Mouse (Mus musculus) heart, embryonic 12.5 days (tissue): ENCODE results near the gene Ttc6. TPM values are rescaled to one million over a fixed set of nuclear protein-coding genes. Genes with fewer than 3 reads are reported as not detected.
A peak's percentile ranks its signal among the peaks of the same experiment; 100 is the strongest.

Experiments
- ATAC-seq: fragments of 200-750 bp; cut with Nextera tagmentation; 2 replicates; pipeline ENCODE4 v1.8.0; 2017; ENCODE audit warnings: moderate TSS enrichment, moderate library complexity; ENCODE audit not compliant: insufficient number of reproducible peaks, low FRiP score
- H3K27ac ChIP-seq: fragments of 300-500 bp; sonication (generic); 2 replicates; pipeline ENCODE4 v1.5.1; 2016; ENCODE audit warnings: mild to moderate bottlenecking, moderate library complexity; ENCODE audit not compliant: poor library complexity, severe bottlenecking
- H3K27me3 ChIP-seq: fragments of 300-500 bp; sonication (generic); replicated peaks from 2 replicates; pipeline ENCODE4 v1.6.1; 2016; ENCODE audit warnings: mild to moderate bottlenecking, moderate library complexity
- H3K36me3 ChIP-seq: fragments of 300-500 bp; sonication (generic); 2 replicates; pipeline ENCODE4 v1.6.1; 2016; ENCODE audit warnings: mild to moderate bottlenecking, moderate library complexity
- H3K4me1 ChIP-seq: fragments of 300-500 bp; sonication (generic); replicated peaks from 2 replicates; pipeline ENCODE4 v1.6.1; 2016; ENCODE audit warnings: mild to moderate bottlenecking
- H3K4me2 ChIP-seq: fragments of 300-500 bp; sonication (generic); 2 replicates; pipeline ENCODE4 v1.6.1; 2016; ENCODE audit warnings: mild to moderate bottlenecking, moderate library complexity
- H3K4me3 ChIP-seq: fragments of 300-500 bp; sonication (generic); 2 replicates; pipeline ENCODE4 v1.5.1; 2016; ENCODE audit warnings: mild to moderate bottlenecking
- H3K9ac ChIP-seq: fragments of 300-500 bp; sonication (generic); 2 replicates; pipeline ENCODE4 v1.6.1; 2016; ENCODE audit warnings: mild to moderate bottlenecking, moderate library complexity
- H3K9me3 ChIP-seq: fragments of 300-500 bp; sonication (generic); replicated peaks from 2 replicates; pipeline ENCODE4 v1.6.1; 2016; ENCODE audit warnings: mild to moderate bottlenecking, moderate library complexity
- WGBS: fragments of 180-500 bp; shearing (Covaris S2); methylation state at CpG from one replicate; pipeline ENCODE4 v1.1.7; 2016; 5-methylcytosine and 5-hydroxymethylcytosine counted together
- polyA plus RNA-seq: library from polyadenylated mRNA; unstranded; fragments of >200 nt; fragmentation: Nextera tagmentation; extraction: Ambion mirVana; gene quantifications from 2 replicates; pipeline ENCODE4 v1.2.1, GENCODE M21; 2016

The Ttc6 gene
- polyA plus RNA-seq, 1 experiment from 2014 or later, result 0.20 TPM

GRCm38 (mm10) chr12:57538588-57539550, 25.0 kb upstream of the Ttc6 start:
- Histone ChIP-seq H3K36me3 (no peaks in the 10 kb centered on the region), H3K27me3 (peaks cover 74% of the 10 kb centered on the region), H3K9ac (0 out of 2 replicates have a peak overlapping the region, but pooled peaks have one; percentile 9), H3K27ac (no peak overlapping the region), H3K4me1 (peaks cover 26% of the 10 kb centered on the region), H3K9me3 (no peaks in the 10 kb centered on the region), H3K4me2 (peak overlapping the region; percentile 67), H3K4me3 (peak overlapping the region; percentile 41)
- under 1% methylated on average over 63 of the region's 63 CpGs for WGBS
- peak; percentile 54; the same call in 1 of the 2 replicates for ATAC-seq

GRCm38 (mm10) chr12:57539551-57539985, 24.3 kb upstream of the Ttc6 start:
- WGBS, result 1% methylated on average over 10 of the region's 10 CpGs
- no peak overlapping the region for H3K9ac ChIP-seq
- no peaks in the 10 kb centered on the region for H3K9me3 ChIP-seq
- H3K4me1 ChIP-seq, result peaks cover 24% of the 10 kb centered on the region
- H3K36me3 ChIP-seq, result no peaks in the 10 kb centered on the region
- H3K4me3 ChIP-seq, result peak overlapping the region; percentile 41
- H3K27me3 ChIP-seq, result peaks cover 72% of the 10 kb centered on the region
- ATAC-seq, result no peak
- no peak overlapping the region for H3K27ac ChIP-seq
- peak overlapping the region; percentile 67; the same call in 1 of the 2 replicates for H3K4me2 ChIP-seq

GRCm38 (mm10) chr12:57541118-57541517, 22.8 kb upstream of the Ttc6 start:
- 9% methylated on average over 6 of the region's 6 CpGs for WGBS

GRCm38 (mm10) chr12:57541931-57542745, 21.8 kb upstream of the Ttc6 start:
- no peak overlapping the region for H3K9ac ChIP-seq
- H3K27ac ChIP-seq, result no peak overlapping the region
- peak overlapping the region; percentile 23 for H3K4me3 ChIP-seq
- under 1% methylated on average over 45 of the region's 46 CpGs for WGBS
- ATAC-seq, result no peak
- H3K27me3 ChIP-seq, result peaks cover 72% of the 10 kb centered on the region
- H3K9me3 ChIP-seq, result no peaks in the 10 kb centered on the region
- H3K36me3 ChIP-seq, result no peaks in the 10 kb centered on the region
- peaks cover 38% of the 10 kb centered on the region for H3K4me1 ChIP-seq
- H3K4me2 ChIP-seq, result peak overlapping the region; percentile 49

More at GRCm38 (mm10) chr12:57541118-57541517, 22.8 kb upstream of the Ttc6 start:
- H3K27ac ChIP-seq, result no peak overlapping the region
- H3K9me3 ChIP-seq, result no peaks in the 10 kb centered on the region
- no peak overlapping the region for H3K4me3 ChIP-seq
- no peak for ATAC-seq
- peaks cover 30% of the 10 kb centered on the region for H3K4me1 ChIP-seq
- no peak overlapping the region for H3K9ac ChIP-seq
- no peaks in the 10 kb centered on the region for H3K36me3 ChIP-seq
- H3K4me2 ChIP-seq, result no peak overlapping the region
- peaks cover 71% of the 10 kb centered on the region for H3K27me3 ChIP-seq

GRCm38 (mm10) chr12:57542746-57543626, 20.9 kb upstream of the Ttc6 start:
- H3K4me2 ChIP-seq, result peak overlapping the region; percentile 49
- H3K9ac ChIP-seq, result no peak overlapping the region
- H3K9me3 ChIP-seq, result no peaks in the 10 kb centered on the region
- peaks cover 38% of the 10 kb centered on the region for H3K4me1 ChIP-seq
- ATAC-seq, result no peak
- H3K27ac ChIP-seq, result no peak overlapping the region
- H3K27me3 ChIP-seq, result peaks cover 78% of the 10 kb centered on the region
- no peaks in the 10 kb centered on the region for H3K36me3 ChIP-seq
- H3K4me3 ChIP-seq, result peak overlapping the region; percentile 23
- WGBS, result 2% methylated on average over 63 of the region's 63 CpGs

- no peak overlapping the region for H3K9ac ChIP-seq
- H3K27ac ChIP-seq, result no peak overlapping the region
- H3K9me3 ChIP-seq, result no peaks in the 10 kb centered on the region
- WGBS, result 2% methylated on average over 10 of the region's 10 CpGs
- peaks cover 82% of the 10 kb centered on the region for H3K27me3 ChIP-seq
- H3K36me3 ChIP-seq, result no peaks in the 10 kb centered on the region
- peaks cover 39% of the 10 kb centered on the region for H3K4me1 ChIP-seq
- no peak overlapping the region for H3K4me3 ChIP-seq
- ATAC-seq, result no peak
- peak overlapping the region; percentile 49; the same call in 1 of the 2 replicates for H3K4me2 ChIP-seq
These were observed 20.3 kb upstream of the Ttc6 start for GRCm38 (mm10) chr12:57543627-57543991.

- Histone ChIP-seq H3K9me3 (no peaks in the 10 kb centered on the region), H3K27me3 (peaks cover 84% of the 10 kb centered on the region), H3K4me3 (peak overlapping the region; percentile 59), H3K27ac (no peak overlapping the region), H3K36me3 (no peaks in the 10 kb centered on the region), H3K9ac (no peak overlapping the region), H3K4me1 (peaks cover 42% of the 10 kb centered on the region), H3K4me2 (peak overlapping the region; percentile 94)
- 3% methylated on average over 31 of the region's 31 CpGs for WGBS
- no peak for ATAC-seq
These were observed 19.1 kb upstream of the Ttc6 start for GRCm38 (mm10) chr12:57544641-57545370.

GRCm38 (mm10) chr12:57545371-57546241, 18.3 kb upstream of the Ttc6 start:
- ATAC-seq, result peak; percentile 47
- Histone ChIP-seq H3K9me3 (no peaks in the 10 kb centered on the region), H3K4me2 (peak overlapping the region; percentile 94), H3K9ac (0 out of 2 replicates have a peak overlapping the region, but pooled peaks have one; percentile 30), H3K36me3 (no peaks in the 10 kb centered on the region), H3K4me1 (peaks cover 42% of the 10 kb centered on the region), H3K27me3 (peaks cover 90% of the 10 kb centered on the region), H3K27ac (no peak overlapping the region), H3K4me3 (peak overlapping the region; percentile 59)
- WGBS, result under 1% methylated on average over 84 of the region's 106 CpGs

- Histone ChIP-seq H3K9me3 (no peaks in the 10 kb centered on the region), H3K36me3 (no peaks in the 10 kb centered on the region), H3K9ac (0 out of 2 replicates have a peak within 1 kb of the TSS, but pooled peaks have one; percentile 22), H3K27ac (no peak within 1 kb of the TSS), H3K4me1 (peaks cover 42% of the 10 kb centered on the region), H3K4me2 (peak within 1 kb of the TSS; percentile 94), H3K27me3 (peaks cover 91% of the 10 kb centered on the region), H3K4me3 (peak within 1 kb of the TSS; percentile 59)
- under 1% methylated on average over 32 of the region's 32 CpGs for WGBS
- no peak for ATAC-seq
These were observed 17.3 kb upstream of the Ttc6 start, which contains the start of gene Foxa1 for GRCm38 (mm10) chr12:57546415-57547201. Foxa1 (minus strand) TSS chr12:57546916.
